Mouse (Mus musculus) myocyte (in vitro differentiated cells): ENCODE measurements at regions not wholly inside any gene's neighbourhood (a gene's known extent, or its start where the extent isn't known, plus 50 kb on each side); places are given as distances from the start of the nearest gene placed in this dataset.

Experiments
- H3K27me3 ChIP-seq: one replicate; pipeline ENCODE4 v1.6.1; 2011; ENCODE audit not compliant: control insufficient read depth, insufficient read depth, insufficient read length
- H3K36me3 ChIP-seq: one replicate; pipeline ENCODE4 v1.6.1; 2011; ENCODE audit not compliant: control insufficient read depth, insufficient read depth
- H3K4me2 ChIP-seq: one replicate; pipeline ENCODE4 v1.6.1; 2011; ENCODE audit warnings: low read depth, control low read depth
- H3K4me3 ChIP-seq: one replicate; pipeline ENCODE4 v1.5.1; 2011; ENCODE audit warnings: mild to moderate bottlenecking, control low read depth, moderate library complexity
- H3K79me2 ChIP-seq: one replicate; pipeline ENCODE4 v1.6.1; 2011; ENCODE audit not compliant: control insufficient read depth, insufficient read depth
- H3ac ChIP-seq: one replicate; pipeline ENCODE4 v1.6.1; 2011; ENCODE audit not compliant: control insufficient read depth, insufficient read length
- CEBPB ChIP-seq: IDR thresholded peaks from 2 replicates; pipeline ENCODE4 v1.6.1; 2011; ENCODE audit warnings: mild to moderate bottlenecking, moderate library complexity; ENCODE audit not compliant: poor library complexity, insufficient read depth, severe bottlenecking
- E2F4 ChIP-seq: IDR thresholded peaks from one replicate; pipeline ENCODE4 v1.6.1; 2011; ENCODE audit warnings: mild to moderate bottlenecking, control low read depth, moderate library complexity; ENCODE audit not compliant: insufficient read depth
- MAX ChIP-seq: IDR thresholded peaks from one replicate; pipeline ENCODE4 v1.6.1; 2011; ENCODE audit warnings: low read depth, mild to moderate bottlenecking, control low read depth
- MYOD1 ChIP-seq, 3 experiments: IDR thresholded peaks; one replicate each; pipeline ENCODE4 v1.6.1; 2011; ENCODE audit warnings: control low read depth in 2 of 3, low read depth in 2 of 3, mild to moderate bottlenecking in 2 of 3, moderate library complexity in 1 of 3; ENCODE audit not compliant: insufficient read length in 2 of 3, control insufficient read depth in 1 of 3
- MYOG ChIP-seq, 3 experiments: IDR thresholded peaks; one replicate each; pipeline ENCODE4 v1.6.1; 2011; ENCODE audit warnings: control low read depth in 2 of 3, low read depth in 2 of 3, mild to moderate bottlenecking in 2 of 3; ENCODE audit not compliant: insufficient read length in 2 of 3, control insufficient read depth in 1 of 3, insufficient read depth in 1 of 3
- POLR2A ChIP-seq: IDR thresholded peaks from one replicate; pipeline ENCODE4 v1.6.1; 2011; ENCODE audit warnings: low read depth, mild to moderate bottlenecking, control low read depth, moderate library complexity; ENCODE audit not compliant: insufficient read length
- POLR2AphosphoS2 ChIP-seq: IDR thresholded peaks from one replicate; pipeline ENCODE4 v1.6.1; 2011; ENCODE audit warnings: low read depth, control low read depth; ENCODE audit not compliant: insufficient read length
- REST ChIP-seq: IDR thresholded peaks from one replicate; pipeline ENCODE4 v1.6.1; 2011; ENCODE audit warnings: mild to moderate bottlenecking, control low read depth, moderate library complexity; ENCODE audit not compliant: insufficient read depth, insufficient read length
- SRF ChIP-seq: IDR thresholded peaks from one replicate; pipeline ENCODE4 v1.6.1; 2011; ENCODE audit warnings: low read depth; ENCODE audit not compliant: control insufficient read depth, insufficient read length
- TCF12 ChIP-seq: IDR thresholded peaks from one replicate; pipeline ENCODE4 v1.6.1; 2011; ENCODE audit warnings: mild to moderate bottlenecking, control low read depth; ENCODE audit not compliant: poor library complexity, insufficient read depth, severe bottlenecking
- TCF3 ChIP-seq: IDR thresholded peaks from one replicate; pipeline ENCODE4 v1.6.1; 2011; ENCODE audit warnings: low read depth, control low read depth; ENCODE audit not compliant: insufficient read length
- USF1 ChIP-seq: IDR thresholded peaks from one replicate; pipeline ENCODE4 v1.6.1; 2011; ENCODE audit warnings: low read depth, mild to moderate bottlenecking, control low read depth, moderate library complexity

DNA sequence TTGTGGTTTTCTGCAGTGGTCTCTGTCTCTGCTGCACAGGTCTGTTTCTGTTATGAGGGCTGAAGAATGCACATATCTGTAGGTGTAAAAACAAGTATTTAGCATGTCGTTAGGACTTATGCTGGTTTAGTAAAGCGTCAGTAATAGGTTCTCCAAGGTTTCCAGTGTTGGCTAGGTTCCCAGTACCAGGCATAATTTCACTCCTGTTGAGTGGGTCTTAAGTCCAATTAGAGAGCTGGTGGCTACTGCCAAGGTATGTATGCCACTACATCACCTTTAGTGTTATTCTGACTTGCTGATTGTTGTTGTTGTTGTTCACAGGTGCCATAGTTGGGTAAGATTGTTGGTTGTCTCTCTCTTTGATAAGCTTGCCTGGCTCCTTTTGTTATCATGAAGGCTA, 302.3 kb upstream of the Pard3b start:
- Histone ChIP-seq H3K4me3 (no peak overlapping the region), H3K36me3 (no peaks in the 10 kb centered on the region), H3K27me3 (no peaks in the 10 kb centered on the region), H3K4me2 (no peak overlapping the region), H3K79me2 (no peaks in the 10 kb centered on the region), H3ac (no peak overlapping the region)
- TF ChIP-seq MYOD1 (IDR thresholded peaks at IDR 0.05; ENCODE audit: control insufficient read depth in 1 of 3, insufficient read length in 2 of 3, low read depth in 2 of 3) (no peak), SRF (no peak), E2F4 (no peak), MYOG (IDR thresholded peaks at IDR 0.05; ENCODE audit: control insufficient read depth in 1 of 3, insufficient read depth in 1 of 3, insufficient read length in 2 of 3, low read depth in 2 of 3) (no peak), MAX (no peak), POLR2A (no peak), USF1 (no peak), REST (no peak), POLR2AphosphoS2 (no peak), TCF3 (no peak), CEBPB (no peak), TCF12 (no peak)

DNA sequence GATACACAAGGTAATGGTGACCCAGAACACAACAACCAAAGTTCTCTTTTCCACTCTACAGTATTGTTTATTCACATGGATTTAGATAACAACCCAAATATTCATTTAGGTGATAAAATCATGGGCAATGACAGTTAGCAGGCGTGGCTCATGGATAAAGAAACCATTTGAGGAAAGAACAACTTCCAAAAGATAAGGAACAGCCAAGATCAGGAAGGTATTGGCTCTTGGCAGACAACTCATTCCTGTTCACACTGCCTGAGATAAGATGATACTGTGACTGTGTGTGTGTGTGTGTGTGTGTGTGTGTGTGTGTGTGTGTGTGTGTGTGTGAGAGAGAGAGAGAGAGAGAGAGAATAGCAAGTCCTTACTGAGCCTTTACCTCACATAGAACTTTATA, 285.7 kb upstream of the Pard3b start:
- TF ChIP-seq POLR2AphosphoS2, result no peak
- TF ChIP-seq MYOG (IDR thresholded peaks at IDR 0.05; ENCODE audit: control insufficient read depth in 1 of 3, insufficient read depth in 1 of 3, insufficient read length in 2 of 3, low read depth in 2 of 3), result no peak
- TF ChIP-seq REST, result no peak
- TF ChIP-seq E2F4, result no peak
- no peak for TF ChIP-seq MAX
- no peak for TF ChIP-seq POLR2A
- no peak for TF ChIP-seq MYOD1 (IDR thresholded peaks at IDR 0.05; ENCODE audit: control insufficient read depth in 1 of 3, insufficient read length in 2 of 3, low read depth in 2 of 3)
- no peak for TF ChIP-seq TCF3
- no peak for TF ChIP-seq USF1
- TF ChIP-seq TCF12, result no peak
- no peak for TF ChIP-seq SRF
- Histone ChIP-seq H3K4me3 (no peak overlapping the region), H3K36me3 (no peaks in the 10 kb centered on the region), H3ac (no peak overlapping the region), H3K79me2 (no peaks in the 10 kb centered on the region), H3K4me2 (no peak overlapping the region), H3K27me3 (peaks cover 3% of the 10 kb centered on the region)

DNA sequence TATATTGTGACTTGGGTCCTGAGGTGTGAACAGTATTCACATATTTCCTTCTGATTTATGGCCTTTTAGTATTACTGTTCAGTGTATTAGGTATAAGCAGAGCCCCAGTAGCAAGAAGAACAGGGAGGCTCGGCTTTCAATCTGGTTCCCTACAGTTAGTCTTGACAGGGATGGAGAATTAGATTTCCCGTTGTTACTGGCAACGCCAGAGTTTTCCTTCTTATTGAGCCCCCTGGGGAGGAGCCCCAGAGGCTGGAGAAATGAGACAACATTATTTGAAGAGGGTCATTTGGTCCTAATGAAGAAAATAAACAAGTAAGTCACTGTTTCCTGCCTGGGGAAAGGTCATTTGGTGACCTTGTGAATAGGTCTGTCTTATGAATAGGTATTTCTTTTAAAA, 285.1 kb upstream of the Pard3b start:
- H3K4me3 ChIP-seq, result no peak overlapping the region
- no peaks in the 10 kb centered on the region for H3K36me3 ChIP-seq
- H3K4me2 ChIP-seq, result no peak overlapping the region
- peaks cover 3% of the 10 kb centered on the region for H3K27me3 ChIP-seq
- no peaks in the 10 kb centered on the region for H3K79me2 ChIP-seq
- TF ChIP-seq E2F4, result no peak
- TF ChIP-seq POLR2AphosphoS2, result no peak
- no peak for TF ChIP-seq POLR2A
- TF ChIP-seq TCF12, result no peak
- no peak for TF ChIP-seq MYOD1 (IDR thresholded peaks at IDR 0.05; ENCODE audit: control insufficient read depth in 1 of 3, insufficient read length in 2 of 3, low read depth in 2 of 3)
- no peak for TF ChIP-seq USF1
- H3ac ChIP-seq, result no peak overlapping the region

DNA sequence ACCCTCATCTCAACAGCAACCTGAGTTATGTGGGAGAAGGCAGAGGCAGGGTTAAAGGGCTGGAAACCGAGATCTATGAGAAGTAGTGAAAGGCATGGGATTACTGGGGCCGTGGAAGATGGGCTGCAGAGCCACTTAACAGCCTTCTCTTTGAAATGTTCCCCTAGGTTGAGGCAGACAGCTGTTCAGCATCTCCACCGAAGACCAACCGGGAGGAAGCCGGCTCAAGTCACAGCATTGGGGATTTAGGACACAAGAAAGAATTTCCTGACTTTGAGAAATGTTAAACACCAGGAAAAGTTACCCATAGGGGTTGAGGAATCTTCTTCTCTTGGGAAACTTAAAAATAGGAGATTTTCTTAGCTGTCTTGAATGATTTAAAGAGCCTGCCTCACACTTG, 283.4 kb upstream of the Pard3b start:
- Histone ChIP-seq H3K36me3 (no peaks in the 10 kb centered on the region), H3K27me3 (peaks cover 3% of the 10 kb centered on the region), H3ac (no peak overlapping the region), H3K4me2 (no peak overlapping the region), H3K4me3 (no peak overlapping the region), H3K79me2 (no peaks in the 10 kb centered on the region)
- no peak for TF ChIP-seq TCF3
- no peak for TF ChIP-seq E2F4
- TF ChIP-seq MYOD1 (IDR thresholded peaks at IDR 0.05; ENCODE audit: control insufficient read depth in 1 of 3, insufficient read length in 2 of 3, low read depth in 2 of 3), result no peak
- TF ChIP-seq TCF12, result no peak
- no peak for TF ChIP-seq REST
- no peak for TF ChIP-seq MYOG (IDR thresholded peaks at IDR 0.05; ENCODE audit: control insufficient read depth in 1 of 3, insufficient read depth in 1 of 3, insufficient read length in 2 of 3, low read depth in 2 of 3)
- no peak for TF ChIP-seq USF1
- no peak for TF ChIP-seq MAX
- TF ChIP-seq POLR2A, result no peak
- TF ChIP-seq POLR2AphosphoS2, result no peak
- no peak for TF ChIP-seq SRF

DNA sequence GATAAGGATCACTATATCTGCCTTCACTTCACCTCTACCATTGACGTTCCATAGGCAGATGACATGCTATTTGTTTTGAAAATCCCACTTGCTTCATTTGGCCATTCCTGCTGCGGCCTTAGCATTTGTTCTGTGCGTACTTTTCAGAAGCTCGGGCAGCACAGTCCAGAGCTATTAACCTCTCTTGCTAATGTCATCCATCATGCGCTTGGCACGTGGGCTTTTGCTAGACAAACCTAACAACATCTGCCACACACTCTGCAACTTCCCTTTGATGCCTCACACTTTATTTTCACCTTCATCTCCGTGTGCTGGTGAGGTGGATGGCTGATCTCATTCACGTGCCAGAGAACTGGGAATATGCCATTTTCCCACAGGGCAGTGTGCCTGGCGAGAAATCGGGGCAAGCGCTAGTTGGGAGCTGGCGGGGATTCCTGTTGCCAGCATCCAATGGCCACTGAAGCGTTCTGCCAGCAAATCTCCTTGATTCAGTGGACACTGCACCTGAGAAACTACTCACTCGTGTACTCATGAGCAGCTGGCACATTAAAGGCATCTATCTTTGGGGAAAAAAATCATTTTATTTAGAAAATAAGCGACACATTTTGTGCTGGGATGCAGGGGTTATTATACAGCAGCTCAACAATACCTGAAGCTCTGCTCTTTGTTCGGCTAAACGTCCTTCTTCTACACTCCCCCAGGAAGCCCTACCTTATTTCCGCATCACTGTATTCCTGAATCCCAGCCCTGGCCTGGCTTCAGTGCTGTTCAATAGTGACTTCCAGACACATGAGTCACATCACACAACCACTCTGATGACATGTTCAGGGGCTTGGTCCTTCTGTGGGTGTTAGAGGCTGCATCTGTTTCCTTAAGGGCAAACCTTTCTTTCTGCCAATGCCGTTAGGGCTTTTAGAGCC, 279.4 kb upstream of the Pard3b start:
- no peak overlapping the region for H3ac ChIP-seq
- no peak overlapping the region for H3K4me2 ChIP-seq
- no peak overlapping the region for H3K4me3 ChIP-seq
- peaks cover 3% of the 10 kb centered on the region for H3K27me3 ChIP-seq
- TF ChIP-seq POLR2AphosphoS2, result no peak
- TF ChIP-seq E2F4, result no peak
- TF ChIP-seq MYOD1 (IDR thresholded peaks at IDR 0.05; ENCODE audit: control insufficient read depth in 1 of 3, insufficient read length in 2 of 3, low read depth in 2 of 3), result no peak
- no peak for TF ChIP-seq MAX
- TF ChIP-seq CEBPB, result no peak
- no peak for TF ChIP-seq TCF12
- TF ChIP-seq TCF3, result no peak
- no peak for TF ChIP-seq SRF
- TF ChIP-seq MYOG (IDR thresholded peaks at IDR 0.05; ENCODE audit: control insufficient read depth in 1 of 3, insufficient read depth in 1 of 3, insufficient read length in 2 of 3, low read depth in 2 of 3), result no peak
- H3K36me3 ChIP-seq, result no peaks in the 10 kb centered on the region
- no peaks in the 10 kb centered on the region for H3K79me2 ChIP-seq
